Mouse (Mus musculus): ENCODE data around the gene Fbln1. TPM values are rescaled to one million over a fixed set of nuclear protein-coding genes. Genes with fewer than 3 reads are reported as not detected.
A peak's percentile ranks its signal among the peaks of the same experiment; 100 is the strongest.

The Fbln1 gene
- polyA plus RNA-seq, 1 experiment = 6.9 TPM

GRCm38 (mm10) chr15:85188167-85188778, 17.5 kb upstream of the Fbln1 start:
- WGBS = 53% methylated on average over 8 of the region's 8 CpGs
- no peaks in the 10 kb centered on the region for H3K27me3 ChIP-seq (ENCODE audit: control insufficient read depth, insufficient read depth, low read length)
- no peaks in the 10 kb centered on the region for H3K4me1 ChIP-seq (ENCODE audit: control insufficient read depth, insufficient read depth, low read length)
- no peak for TF ChIP-seq CTCF (IDR thresholded peaks at IDR 0.05; ENCODE audit: borderline replicate concordance, insufficient read depth, low read depth, low read length)
- TF ChIP-seq POLR2A (IDR thresholded peaks at IDR 0.05; ENCODE audit: borderline replicate concordance, insufficient read depth, low read length) = no peak
- DNase-seq = no peak
- H3K4me3 ChIP-seq (replicated peaks; ENCODE audit: insufficient read depth, low read depth, low read length) = no peak overlapping the region
- H3K27ac ChIP-seq (ENCODE audit: insufficient read depth, low read length) = no peak overlapping the region

GRCm38 (mm10) chr15:85200446-85201289, 5.1 kb upstream of the Fbln1 start:
- Histone ChIP-seq H3K27ac (ENCODE audit: insufficient read depth, low read length) (no peak overlapping the region), H3K27me3 (ENCODE audit: control insufficient read depth, insufficient read depth, low read length) (no peaks in the 10 kb centered on the region; the same call in 1 of the 2 replicates), H3K4me3 (replicated peaks; ENCODE audit: insufficient read depth, low read depth, low read length) (no peak overlapping the region), H3K4me1 (ENCODE audit: control insufficient read depth, insufficient read depth, low read length) (no peaks in the 10 kb centered on the region)
- WGBS = 42% methylated on average over 14 of the region's 14 CpGs
- DNase-seq = no peak
- TF ChIP-seq POLR2A (IDR thresholded peaks at IDR 0.05; ENCODE audit: borderline replicate concordance, insufficient read depth, low read length) (no peak), CTCF (IDR thresholded peaks at IDR 0.05; ENCODE audit: borderline replicate concordance, insufficient read depth, low read depth, low read length) (no peak)

GRCm38 (mm10) chr15:85202199-85202598, 3.5 kb upstream of the Fbln1 start:
- Histone ChIP-seq H3K27ac (ENCODE audit: insufficient read depth, low read length) (no peak overlapping the region), H3K27me3 (ENCODE audit: control insufficient read depth, insufficient read depth, low read length) (no peaks in the 10 kb centered on the region; the same call in 1 of the 2 replicates), H3K4me3 (replicated peaks; ENCODE audit: insufficient read depth, low read depth, low read length) (no peak overlapping the region), H3K4me1 (ENCODE audit: control insufficient read depth, insufficient read depth, low read length) (no peaks in the 10 kb centered on the region)
- 41% methylated on average over 9 of the region's 9 CpGs for WGBS
- DNase-seq = no peak
- TF ChIP-seq POLR2A (IDR thresholded peaks at IDR 0.05; ENCODE audit: borderline replicate concordance, insufficient read depth, low read length) = no peak
- TF ChIP-seq CTCF (IDR thresholded peaks at IDR 0.05; ENCODE audit: borderline replicate concordance, insufficient read depth, low read depth, low read length) = no peak

- Histone ChIP-seq H3K4me3 (replicated peaks; ENCODE audit: insufficient read depth, low read depth, low read length) (no peak overlapping the region), H3K27me3 (ENCODE audit: control insufficient read depth, insufficient read depth, low read length) (no peaks in the 10 kb centered on the region; the same call in 1 of the 2 replicates), H3K4me1 (ENCODE audit: control insufficient read depth, insufficient read depth, low read length) (no peaks in the 10 kb centered on the region), H3K27ac (ENCODE audit: insufficient read depth, low read length) (no peak overlapping the region)
- WGBS = 25% methylated on average over 5 of the region's 5 CpGs
- no peak for TF ChIP-seq CTCF (IDR thresholded peaks at IDR 0.05; ENCODE audit: borderline replicate concordance, insufficient read depth, low read depth, low read length)
- no peak for TF ChIP-seq POLR2A (IDR thresholded peaks at IDR 0.05; ENCODE audit: borderline replicate concordance, insufficient read depth, low read length)
- DNase-seq = no peak
Measured at GRCm38 (mm10) chr15:85202787-85203186, 3.0 kb upstream of the Fbln1 start.

GRCm38 (mm10) chr15:85204383-85204782, 1.4 kb upstream of the Fbln1 start:
- no peak overlapping the region for H3K4me3 ChIP-seq (replicated peaks; ENCODE audit: insufficient read depth, low read depth, low read length)
- no peak overlapping the region for H3K27ac ChIP-seq (ENCODE audit: insufficient read depth, low read length)
- TF ChIP-seq POLR2A (IDR thresholded peaks at IDR 0.05; ENCODE audit: borderline replicate concordance, insufficient read depth, low read length) (no peak), CTCF (IDR thresholded peaks at IDR 0.05; ENCODE audit: borderline replicate concordance, insufficient read depth, low read depth, low read length) (no peak)
- whole genome bisulfite sequencing = 66% methylated on average over 8 of the region's 8 CpGs
- H3K27me3 ChIP-seq (ENCODE audit: control insufficient read depth, insufficient read depth, low read length) = no peaks in the 10 kb centered on the region; the same call in 1 of the 2 replicates
- H3K4me1 ChIP-seq (ENCODE audit: control insufficient read depth, insufficient read depth, low read length) = no peaks in the 10 kb centered on the region
- DNase-seq = no peak

- no peak for DNase-seq
- Histone ChIP-seq H3K4me1 (ENCODE audit: control insufficient read depth, insufficient read depth, low read length) (no peaks in the 10 kb centered on the region), H3K27me3 (ENCODE audit: control insufficient read depth, insufficient read depth, low read length) (no peaks in the 10 kb centered on the region; the same call in 1 of the 2 replicates), H3K27ac (ENCODE audit: insufficient read depth, low read length) (no peak overlapping the region), H3K4me3 (replicated peaks; ENCODE audit: insufficient read depth, low read depth, low read length) (no peak overlapping the region)
- 45% methylated on average over 3 of the region's 3 CpGs for WGBS
- no peak for TF ChIP-seq CTCF (IDR thresholded peaks at IDR 0.05; ENCODE audit: borderline replicate concordance, insufficient read depth, low read depth, low read length)
- no peak for TF ChIP-seq POLR2A (IDR thresholded peaks at IDR 0.05; ENCODE audit: borderline replicate concordance, insufficient read depth, low read length)
Measured at GRCm38 (mm10) chr15:85206703-85207075, 940 bp downstream of the Fbln1 start.

- H3K27ac ChIP-seq (ENCODE audit: insufficient read depth, low read length) = peak overlapping the region; percentile 37; the same call in 1 of the 2 replicates
- TF ChIP-seq POLR2A (IDR thresholded peaks at IDR 0.05; ENCODE audit: borderline replicate concordance, insufficient read depth, low read length) (no peak), CTCF (IDR thresholded peaks at IDR 0.05; ENCODE audit: borderline replicate concordance, insufficient read depth, low read depth, low read length) (no peak)
- no peaks in the 10 kb centered on the region for H3K4me1 ChIP-seq (ENCODE audit: control insufficient read depth, insufficient read depth, low read length)
- peak in 1 of 2 experiments; percentile 25 for DNase-seq
- H3K27me3 ChIP-seq (ENCODE audit: control insufficient read depth, insufficient read depth, low read length) = no peaks in the 10 kb centered on the region; the same call in 1 of the 2 replicates
- no peak overlapping the region for H3K4me3 ChIP-seq (replicated peaks; ENCODE audit: insufficient read depth, low read depth, low read length)
- 51% methylated on average over 3 of the region's 3 CpGs for WGBS
Measured at GRCm38 (mm10) chr15:85207081-85207480, 1.3 kb downstream of the Fbln1 start.
